In the genomic region with DNA sequence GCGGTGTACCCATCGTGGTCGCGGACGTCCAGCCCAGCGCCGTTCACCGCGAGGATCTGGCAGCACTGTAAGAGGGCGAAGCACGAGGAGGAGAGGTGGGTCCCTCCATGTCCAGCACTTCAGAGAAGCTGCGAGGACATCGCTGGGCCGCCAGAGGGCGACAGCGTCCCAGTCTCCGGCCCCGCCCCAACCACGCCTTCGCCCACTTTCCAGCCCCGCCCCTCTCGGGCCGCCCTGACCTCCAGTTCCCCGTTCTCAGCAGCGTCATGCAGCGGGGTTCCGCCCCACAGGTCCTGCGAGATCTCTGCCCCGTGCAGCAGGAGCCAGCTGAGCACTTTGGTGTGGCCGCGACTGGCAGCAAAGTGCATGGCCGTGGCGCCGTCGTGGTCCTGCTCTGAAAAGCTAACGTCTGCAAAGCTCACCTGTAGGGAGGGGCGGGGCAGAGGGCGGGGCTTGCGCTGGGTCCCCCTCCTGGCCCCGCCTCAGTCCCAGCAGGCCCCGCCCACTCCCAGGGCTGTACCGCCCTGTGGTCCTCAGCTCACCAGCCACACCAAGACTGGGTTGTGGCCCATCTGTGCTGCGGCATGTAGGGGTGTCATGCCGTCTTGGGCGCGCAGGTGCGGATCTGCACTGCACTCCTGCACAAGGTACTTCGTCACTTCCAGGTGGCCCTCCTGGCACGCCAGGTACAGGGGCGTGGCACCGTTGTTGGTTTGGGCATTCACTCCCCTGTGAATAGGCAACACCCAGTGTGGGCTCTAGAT, we compare ENCODE assay signal across 8 mouse cellular contexts. TPM values are rescaled to one million over a fixed set of nuclear protein-coding genes. Genes with fewer than 3 reads are reported as not detected.
A peak's percentile ranks its signal among the peaks of the same experiment; 100 is the strongest.
DNase-seq lines count a peak whose midpoint lies in the region; ATAC-seq lines count a peak whose summit lies in the region.

No protein-coding gene starts in this region.

- peak; percentile 84 for ATAC-seq in common myeloid progenitor, adult 5-6 weeks (replicated peaks; ENCODE audit: low read depth, poor library complexity, severe bottlenecking)
- ATAC-seq in inflammation-experienced regulatory T-cells, adult 6 months = peak; percentile 75

- intact Hi-C loops in gastrocnemius, postnatal 14 days (cut with DNase I; ENCODE audit: low total_unique reads) = no loop called here
- intact Hi-C loops in left cerebral cortex, postnatal 25 days (cut with DNase I) = no loop called here

- DNase-seq in adipocyte (ENCODE audit: low spot score) = peak; percentile 39
- DNase-seq in gastrocnemius, postnatal 14 days = peak; percentile 90
- DNase-seq in left cerebral cortex, postnatal 25 days (ENCODE audit: low spot score in 2 of 2) = peak; percentile 73 to 74
- peak; percentile 90 for DNase-seq in mesoderm, embryonic 11.5 days (ENCODE audit: low read depth, low spot score)
- peak; percentile 79 for DNase-seq in right cerebral cortex, postnatal 25 days
- peak; percentile 87 to 92 for DNase-seq in urinary bladder, postnatal 4 days (ENCODE audit: low spot score in 2 of 2)

RNA-seq across cellular contexts. Expression of a gene that starts 13.5 kb away (rescaled TPM):
- total RNA-seq in common myeloid progenitor, adult 5-6 weeks (2017) = 1.3 and 1.8 TPM in 2 replicates
- total RNA-seq in gastrocnemius, postnatal 14 days (2021) = under 1 TPM; 0.58 to 0.90 TPM
- polyA plus RNA-seq in inflammation-experienced regulatory T-cells, adult 6 months (2017; shearing (Covaris generic)) = 10 to 100 TPM in 1 of 3 experiments, 1 to 10 TPM in 2; 6.0 to 13.1 (median 9.7) TPM
- 1 to 10 TPM in 1 of 2 experiments, under 1 TPM in 1; 0.73 to 1.2 TPM for total RNA-seq in left cerebral cortex, postnatal 25 days (2021)

RNA-seq across cellular contexts. Expression of a gene that starts 20.0 kb away (rescaled TPM):
- not detected in 2 replicates for total RNA-seq in common myeloid progenitor, adult 5-6 weeks (2017)
- not detected for total RNA-seq in gastrocnemius, postnatal 14 days (2021)
- polyA plus RNA-seq in inflammation-experienced regulatory T-cells, adult 6 months (2017; shearing (Covaris generic)) = not detected
- not detected for total RNA-seq in left cerebral cortex, postnatal 25 days (2021)

RNA-seq across cellular contexts. Expression of a gene that starts 22.9 kb away (rescaled TPM):
- not detected in 2 replicates for total RNA-seq in common myeloid progenitor, adult 5-6 weeks (2017)
- total RNA-seq in gastrocnemius, postnatal 14 days (2021) = 1 to 10 TPM in 1 of 2 experiments, under 1 TPM in 1; 0.74 to 1.1 TPM
- polyA plus RNA-seq in inflammation-experienced regulatory T-cells, adult 6 months (2017; shearing (Covaris generic)) = 100 to 1,000 TPM; 125 to 133 (median 127) TPM
- 10 to 100 TPM; 13.5 to 18.0 TPM for total RNA-seq in left cerebral cortex, postnatal 25 days (2021)

RNA-seq across cellular contexts. Expression of a gene that starts 39.3 kb away (rescaled TPM):
- total RNA-seq in common myeloid progenitor, adult 5-6 weeks (2017) = 58.2 and 59.6 TPM in 2 replicates
- 10 to 100 TPM; 12.5 to 13.2 TPM for total RNA-seq in gastrocnemius, postnatal 14 days (2021)
- polyA plus RNA-seq in inflammation-experienced regulatory T-cells, adult 6 months (2017; shearing (Covaris generic)) = 100 to 1,000 TPM; 124 to 249 (median 126) TPM
- total RNA-seq in left cerebral cortex, postnatal 25 days (2021) = 100 to 1,000 TPM; 308 to 337 TPM

Comparison
In these comparisons a context has a peak if more than half of its experiments do, and no peak if none do; other contexts are left out.
1. Peak in every context shown above with its lines: DNase-seq and ATAC-seq.
2. DNase-seq: peak in every context shown above with its lines; median percentile 90 in gastrocnemius, postnatal 14 days; 90 in mesoderm, embryonic 11.5 days; 90 in urinary bladder, postnatal 4 days; 79 in right cerebral cortex, postnatal 25 days; 74 in left cerebral cortex, postnatal 25 days; 39 in adipocyte.
3. RNA of a gene that starts 22.9 kb away (total RNA-seq): 13.5 to 18.0 TPM in left cerebral cortex, postnatal 25 days; 0.74 to 1.1 TPM in gastrocnemius, postnatal 14 days and not detected in common myeloid progenitor, adult 5-6 weeks; every median in the first group is over 4 times any median in the second.